Mouse (Mus musculus): ENCODE measurements around the gene Tgfb3. TPM values are rescaled to one million over a fixed set of nuclear protein-coding genes. Genes with fewer than 3 reads are reported as not detected.

Tgfb3 gene
- polyA plus RNA-seq, 1 experiment, result 2.9 TPM

DNA sequence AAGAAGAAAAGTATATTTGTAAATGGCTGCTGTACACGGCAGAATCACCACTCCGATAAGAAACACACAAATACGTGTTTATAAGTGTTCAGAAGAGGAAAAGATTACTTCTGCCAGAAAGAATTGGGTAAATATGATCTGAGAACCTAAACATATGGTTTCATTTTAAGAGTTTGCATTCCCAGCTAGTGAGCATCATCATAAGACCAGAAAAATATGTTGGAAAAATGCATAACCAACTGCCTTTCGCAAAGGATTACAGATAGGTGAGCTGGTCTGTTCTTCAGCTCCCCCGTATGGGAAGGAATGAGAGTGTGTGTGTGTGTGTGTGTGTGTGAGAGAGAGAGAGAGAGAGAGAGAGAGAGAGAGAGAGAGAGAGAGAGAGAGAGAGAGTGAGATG lies 68.2 kb downstream of the Tgfb3 start:
- Histone ChIP-seq H3K4me3 (replicated peaks; ENCODE audit: control insufficient read depth, low read depth, low read length) (no peak overlapping the region), H3K4me1 (ENCODE audit: control insufficient read depth, insufficient read depth, low read length) (no peaks in the 10 kb centered on the region; the same call in 1 of the 2 replicates), H3K27ac (ENCODE audit: control insufficient read depth, insufficient read depth, low read depth, low read length, poor library complexity) (no peak overlapping the region)
- TF ChIP-seq CTCF (IDR thresholded peaks at IDR 0.05; ENCODE audit: control insufficient read depth, insufficient read depth, low read length) (no peak), POLR2A (IDR thresholded peaks at IDR 0.05; ENCODE audit: borderline replicate concordance, control insufficient read depth, low read depth, low read length) (no peak)
- WGBS, result 91% methylated on average over 5 of the region's 5 CpGs

DNA sequence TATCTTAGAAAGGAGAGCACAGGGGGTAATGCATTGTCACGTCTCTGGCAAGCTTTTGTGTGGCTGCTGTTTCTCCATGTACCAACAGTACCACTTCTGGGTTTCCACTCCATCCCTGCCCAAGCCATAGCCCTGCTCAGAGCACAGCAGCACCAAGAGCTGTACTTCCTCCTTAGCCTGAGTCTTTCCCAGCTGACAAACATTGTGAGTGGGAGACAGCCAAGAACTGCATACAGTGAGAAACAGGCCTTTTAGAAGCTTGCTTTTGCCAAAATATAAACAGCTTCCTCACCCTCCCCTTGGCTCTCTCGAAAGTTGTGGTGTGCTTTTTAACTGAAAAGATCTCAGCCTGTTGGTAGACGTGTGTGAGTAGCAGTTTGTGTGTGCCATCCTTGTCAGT lies 71.5 kb downstream of the Tgfb3 start:
- Histone ChIP-seq H3K27ac (ENCODE audit: control insufficient read depth, insufficient read depth, low read depth, low read length, poor library complexity) (no peak overlapping the region), H3K4me1 (ENCODE audit: control insufficient read depth, insufficient read depth, low read length) (no peaks in the 10 kb centered on the region; the same call in 1 of the 2 replicates), H3K4me3 (replicated peaks; ENCODE audit: control insufficient read depth, low read depth, low read length) (no peak overlapping the region)
- TF ChIP-seq CTCF (IDR thresholded peaks at IDR 0.05; ENCODE audit: control insufficient read depth, insufficient read depth, low read length), result no peak
- 58% methylated on average over 3 of the region's 3 CpGs for WGBS

Other genes with a start within 250 kb of the Tgfb3 start
- 5.3 TPM in 1 of 2 replicates, not detected in the other for gene Ift43, start 3.5 kb upstream of the Tgfb3 start, polyA plus RNA-seq (2011; ENCODE audit: insufficient read depth, insufficient read length, low replicate concordance, missing spikeins)
- gene Gpatch2l, start 162.8 kb upstream of the Tgfb3 start, polyA plus RNA-seq (2011; ENCODE audit: insufficient read depth, insufficient read length, low replicate concordance, missing spikeins), result 7.8 and 12.2 TPM in 2 replicates